Mouse (Mus musculus): ENCODE data around the gene Gosr2.

The Gosr2 gene

DNA sequence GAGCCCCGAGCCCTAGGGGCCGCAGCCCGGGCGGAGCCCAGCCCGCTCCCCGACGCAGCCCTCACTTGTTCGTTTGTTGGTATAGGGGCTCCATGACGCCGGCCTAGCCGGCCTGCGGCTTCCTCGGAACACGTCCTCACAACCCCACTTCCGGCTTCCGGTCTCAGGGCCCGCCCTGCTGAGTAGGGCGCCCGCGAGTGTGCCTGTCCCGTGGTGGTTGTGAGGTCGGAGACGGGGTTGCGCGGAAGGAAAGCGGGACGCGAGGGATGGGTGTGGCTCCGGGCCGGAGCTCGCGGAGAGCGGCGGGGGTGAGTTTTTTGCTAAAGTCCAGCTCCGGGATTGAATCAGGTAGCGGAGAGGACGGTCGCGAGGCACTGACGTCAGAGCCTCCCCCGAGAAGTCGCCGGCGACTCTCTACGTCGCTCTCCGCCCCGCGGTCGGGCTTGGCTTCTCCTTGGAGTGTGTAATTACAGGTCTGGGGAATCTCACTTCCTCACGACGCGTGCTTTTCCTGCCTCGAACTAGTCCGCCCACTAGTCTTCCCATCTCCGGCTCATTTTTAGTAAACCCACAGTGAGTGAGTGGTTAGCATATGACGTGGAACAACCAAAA is at the start of gene Gosr2:
Gene Gosr2 (minus strand): TSS at position 334 of the 612 bp plus-strand sequence.
- peak; percentile 90 for DNase-seq (ENCODE audit: low spot score)

GRCm38 (mm10) chr11:103735046-103735781 is 37.5 kb upstream of the Gosr2 start:
- DNase-seq (ENCODE audit: low spot score), result no peak

DNA sequence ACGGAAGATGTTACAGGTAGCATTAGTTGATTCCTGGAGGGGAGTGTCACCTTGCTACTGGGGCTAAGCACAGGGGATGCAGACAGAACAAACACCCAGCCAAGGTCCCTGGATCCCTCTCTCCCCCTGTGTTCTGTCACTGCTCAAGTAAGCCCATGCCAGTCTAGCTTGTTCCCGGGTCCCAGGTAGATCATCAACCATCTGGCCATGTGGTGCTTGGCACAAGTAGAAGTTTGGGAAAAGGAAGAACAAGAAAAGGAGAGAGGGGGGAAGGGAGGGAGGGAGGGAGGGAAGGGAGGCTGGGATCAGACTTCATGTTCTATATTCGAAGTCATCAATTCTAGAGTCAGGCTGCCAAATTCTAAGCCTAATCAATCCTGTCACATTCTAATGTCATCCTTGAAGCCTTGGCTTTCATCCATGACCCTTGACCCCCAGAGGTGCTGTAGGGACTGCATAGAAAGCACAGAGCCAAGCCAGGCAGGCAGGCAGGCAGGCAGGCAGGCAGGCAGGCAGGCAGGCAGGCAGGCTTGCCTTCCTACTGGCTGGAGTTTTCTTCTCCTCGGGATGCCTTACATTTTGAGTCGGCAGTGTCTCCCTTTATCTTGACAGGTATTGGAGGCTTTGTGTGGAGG is 36.8 kb upstream of the Gosr2 start:
- DNase-seq (ENCODE audit: low spot score), result no peak

- no peak for DNase-seq (ENCODE audit: low spot score)
Observed at GRCm38 (mm10) chr11:103733961-103734360, 36.3 kb upstream of the Gosr2 start.

DNA sequence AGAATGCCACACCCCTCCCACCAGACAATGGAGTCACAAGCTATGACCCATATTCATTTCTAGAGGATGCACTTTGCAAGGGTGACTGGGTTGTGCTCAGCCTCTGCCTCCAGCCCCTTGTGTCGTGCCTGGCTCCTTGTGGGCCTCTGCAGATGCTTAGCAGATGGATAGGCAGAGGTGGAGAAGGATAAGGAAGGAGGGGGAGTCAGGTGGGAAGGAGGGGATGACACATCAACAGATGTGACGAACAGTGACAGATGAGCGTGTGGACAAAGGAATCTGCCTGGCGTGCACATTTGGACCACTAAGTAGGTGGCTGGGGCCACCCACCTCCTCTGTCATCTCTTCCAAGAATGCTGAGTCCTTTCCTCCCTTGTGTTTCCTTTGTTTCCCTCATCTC is 35.4 kb upstream of the Gosr2 start:
- no peak for DNase-seq (ENCODE audit: low spot score)

GRCm38 (mm10) chr11:103732306-103732705 is 34.6 kb upstream of the Gosr2 start:
- DNase-seq (ENCODE audit: low spot score), result no peak

GRCm38 (mm10) chr11:103731594-103731993 is 33.9 kb upstream of the Gosr2 start:
- DNase-seq (ENCODE audit: low spot score), result no peak

GRCm38 (mm10) chr11:103729282-103729985 is 31.7 kb upstream of the Gosr2 start:
- no peak for DNase-seq (ENCODE audit: low spot score)

- no peak for DNase-seq (ENCODE audit: low spot score)
Observed at GRCm38 (mm10) chr11:103724331-103724771, 26.7 kb upstream of the Gosr2 start.

GRCm38 (mm10) chr11:103722040-103722481 is 24.4 kb upstream of the Gosr2 start:
- no peak for DNase-seq (ENCODE audit: low spot score)

DNA sequence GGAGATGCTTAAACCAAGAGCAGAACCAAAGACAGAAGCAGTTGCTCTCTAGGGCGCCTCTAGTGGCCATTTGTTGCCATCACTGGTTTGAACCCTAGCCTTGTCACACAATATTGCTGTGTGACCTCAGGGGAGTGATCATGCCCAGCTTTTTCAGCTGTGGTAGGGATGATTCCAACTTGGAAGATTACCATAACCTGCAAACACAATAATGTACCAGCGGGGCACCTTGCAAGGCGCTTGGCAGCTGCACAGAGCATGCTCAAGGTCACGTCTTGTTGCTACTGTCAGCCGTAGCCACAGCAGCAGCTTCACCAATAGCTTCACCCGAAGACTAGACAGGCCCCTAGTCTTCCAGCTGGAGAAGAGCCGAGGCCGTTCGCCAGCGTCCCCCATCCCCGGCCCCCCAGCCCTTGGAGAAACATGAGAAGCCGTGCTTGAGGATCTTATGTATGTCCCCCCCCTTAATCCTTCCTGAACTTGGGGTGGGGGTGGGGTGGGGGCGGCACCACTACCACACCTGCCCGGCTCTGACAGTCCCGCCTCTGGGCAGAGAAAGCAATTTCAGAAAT is 23.9 kb upstream of the Gosr2 start:
- DNase-seq (ENCODE audit: low spot score), result no peak

- no peak for DNase-seq (ENCODE audit: low spot score)
Observed at GRCm38 (mm10) chr11:103719436-103719835, 21.7 kb upstream of the Gosr2 start.

GRCm38 (mm10) chr11:103716971-103717370 is 19.3 kb upstream of the Gosr2 start:
- DNase-seq (ENCODE audit: low spot score), result no peak

DNA sequence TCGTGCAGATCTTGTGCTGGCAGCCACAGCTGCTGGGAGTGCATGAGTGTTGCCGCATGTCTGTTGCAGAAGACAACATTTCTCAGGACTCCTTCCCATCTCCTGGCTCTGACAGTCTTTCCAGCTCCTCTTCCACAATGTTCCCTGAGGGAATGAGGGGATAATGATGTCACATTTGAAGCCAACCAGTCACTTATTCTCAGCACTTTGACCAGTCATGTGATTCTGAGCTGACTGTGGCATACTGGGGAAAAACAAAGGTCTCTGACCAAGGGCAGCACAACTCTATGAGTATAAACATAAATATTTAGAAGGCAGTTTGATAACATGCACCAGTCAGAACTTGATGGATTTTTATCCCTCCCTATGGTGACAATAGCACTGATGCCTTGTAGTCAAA is 16.4 kb upstream of the Gosr2 start:
- DNase-seq (ENCODE audit: low spot score), result no peak

GRCm38 (mm10) chr11:103711851-103712587 is 14.3 kb upstream of the Gosr2 start:
- DNase-seq (ENCODE audit: low spot score), result no peak

DNA sequence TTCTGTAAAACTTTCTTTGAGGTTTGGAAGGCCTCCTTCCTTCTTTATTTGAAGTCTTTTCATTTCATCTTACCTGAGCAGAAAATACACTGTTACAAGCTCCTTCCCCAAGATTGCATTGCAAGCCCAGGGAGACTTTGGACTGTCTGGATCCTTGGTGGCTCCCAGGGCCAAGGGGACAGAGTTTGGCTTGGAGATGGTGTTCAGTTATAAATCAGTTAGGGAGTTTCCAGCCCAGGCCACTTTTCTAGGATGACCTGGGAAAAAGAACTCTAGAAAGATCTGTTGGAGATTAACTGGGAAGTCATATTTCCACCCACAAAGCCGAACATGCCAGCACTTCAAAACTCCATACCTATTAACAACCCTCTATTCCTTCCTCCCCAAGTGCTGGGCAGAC is 12.3 kb upstream of the Gosr2 start:
- DNase-seq (ENCODE audit: low spot score), result no peak

GRCm38 (mm10) chr11:103707005-103707404 is 9.3 kb upstream of the Gosr2 start:
- no peak for DNase-seq (ENCODE audit: low spot score)

DNA sequence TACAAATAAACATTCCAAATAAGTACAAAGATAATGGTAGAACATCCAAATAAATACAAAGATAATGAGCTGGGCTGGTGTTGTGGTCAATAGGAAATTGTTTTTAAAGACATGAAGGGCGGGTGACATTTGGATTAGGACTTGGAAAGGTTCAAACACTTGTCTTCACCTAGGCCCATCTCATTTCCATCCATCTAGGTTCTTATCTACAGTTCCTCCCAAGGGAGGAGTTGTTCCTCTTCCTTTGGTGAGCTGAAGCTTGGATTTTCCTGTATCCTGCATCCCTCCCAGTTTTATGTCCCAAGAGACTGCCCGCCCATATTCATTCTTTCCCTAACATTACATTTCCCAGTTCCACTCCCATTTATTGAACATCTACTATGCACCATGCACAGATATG is 528 bp upstream of the Gosr2 start:
- DNase-seq (ENCODE audit: low spot score), result no peak

GRCm38 (mm10) chr11:103696851-103697564 is 690 bp downstream of the Gosr2 start:
- no peak for DNase-seq (ENCODE audit: low spot score)

- no peak for DNase-seq (ENCODE audit: low spot score)
Observed at GRCm38 (mm10) chr11:103693241-103693640, 4.5 kb downstream of the Gosr2 start.

DNA sequence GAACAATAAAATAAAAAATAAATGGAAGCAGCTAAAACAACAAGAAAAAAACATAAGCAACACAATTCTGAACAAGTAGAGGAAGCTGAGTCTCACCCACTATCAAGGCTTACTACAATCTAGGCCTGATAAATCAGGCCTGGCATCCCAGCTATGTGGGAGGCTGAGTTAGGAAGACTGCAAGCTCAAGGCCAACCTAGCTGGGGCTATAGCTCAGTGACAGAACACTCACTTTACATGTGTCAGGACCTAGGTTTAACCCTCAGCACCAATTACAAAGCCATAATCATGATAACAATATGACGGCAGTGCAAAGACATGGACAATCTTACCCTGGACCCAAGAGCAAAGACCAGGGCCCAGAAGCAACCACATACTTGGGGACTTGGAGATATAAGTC is 6.7 kb downstream of the Gosr2 start:
- DNase-seq (ENCODE audit: low spot score), result no peak

Data from spleen, adult 12 weeks (tissue).